Mouse (Mus musculus) megakaryocyte, adult 5-6 weeks (primary cell): ENCODE measurements around the gene Dlg2. TPM values are rescaled to one million over a fixed set of nuclear protein-coding genes. Genes with fewer than 3 reads are reported as not detected.

Source experiments
- ATAC-seq: 2 replicates; pipeline ENCODE4 v1.8.0; 2016; ENCODE audit warnings: mild to moderate bottlenecking, inconsistent platforms; ENCODE audit not compliant: poor library complexity, severe bottlenecking
- total RNA-seq, 2 experiments: library from RNA; stranded (forward) in 1 of 2; stranded (reverse) in 1 of 2; fragments of 153-499, 151-499 nt in 1 of 2; fragments of 221-1000, 200-1000 nt in 1 of 2; gene quantifications; 2 replicates each; pipeline versions ENCODE4 v1.2.3 to v1.2.4; 2015 to 2017

The Dlg2 gene
- total RNA-seq, 2 experiments from 2014 or later, result 0.33 TPM; not detected in 1

GRCm38 (mm10) chr7:92234476-92235202 is 1758.2 kb downstream of the Dlg2 start:
- ATAC-seq, result no peak

GRCm38 (mm10) chr7:92235541-92236031 is 1759.1 kb downstream of the Dlg2 start:
- no peak for ATAC-seq

- ATAC-seq, result no peak
Observed at GRCm38 (mm10) chr7:92240908-92241307, 1764.4 kb downstream of the Dlg2 start.

GRCm38 (mm10) chr7:92247594-92247993 is 1771.1 kb downstream of the Dlg2 start:
- no peak for ATAC-seq

DNA sequence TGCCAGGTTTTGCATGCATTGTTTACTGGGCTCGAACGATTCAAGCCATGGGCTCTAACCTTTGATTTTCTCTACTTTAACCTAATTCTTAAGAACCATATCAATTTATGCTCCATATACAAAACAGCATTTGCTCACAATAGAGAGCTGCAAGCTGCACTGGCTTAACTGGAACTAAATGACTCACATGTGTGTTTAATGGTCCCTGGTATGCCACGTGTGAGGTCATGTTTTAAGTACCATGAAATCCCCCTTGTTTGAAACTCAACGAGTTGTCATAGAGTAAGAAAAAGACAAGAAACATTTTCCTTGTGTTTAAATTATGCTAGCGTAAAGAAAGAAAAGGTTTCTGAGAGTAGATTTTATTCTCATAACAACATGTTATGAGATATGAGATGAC is 1772.1 kb downstream of the Dlg2 start:
- no peak for ATAC-seq

DNA sequence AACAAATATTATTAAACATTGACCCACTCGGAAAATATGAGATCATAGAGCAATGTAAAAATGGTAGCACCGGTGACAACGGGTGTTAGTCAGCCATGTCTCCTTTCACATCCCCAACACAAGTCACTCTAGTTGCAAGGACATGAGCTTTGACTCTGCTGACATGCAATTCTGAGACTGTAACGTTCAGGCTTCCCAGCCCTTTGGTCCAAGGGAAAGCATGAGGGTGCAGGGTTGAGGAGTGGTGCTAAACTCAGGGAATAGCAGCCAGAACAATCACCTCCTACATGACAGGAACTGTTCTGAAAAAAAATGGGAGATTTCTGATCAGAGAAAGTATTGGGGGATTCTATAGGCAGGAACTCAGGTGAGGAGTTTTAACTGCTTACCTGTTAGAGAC is 1781.7 kb downstream of the Dlg2 start:
- no peak for ATAC-seq

- no peak for ATAC-seq
Observed at GRCm38 (mm10) chr7:92258701-92259100, 1782.2 kb downstream of the Dlg2 start.

DNA sequence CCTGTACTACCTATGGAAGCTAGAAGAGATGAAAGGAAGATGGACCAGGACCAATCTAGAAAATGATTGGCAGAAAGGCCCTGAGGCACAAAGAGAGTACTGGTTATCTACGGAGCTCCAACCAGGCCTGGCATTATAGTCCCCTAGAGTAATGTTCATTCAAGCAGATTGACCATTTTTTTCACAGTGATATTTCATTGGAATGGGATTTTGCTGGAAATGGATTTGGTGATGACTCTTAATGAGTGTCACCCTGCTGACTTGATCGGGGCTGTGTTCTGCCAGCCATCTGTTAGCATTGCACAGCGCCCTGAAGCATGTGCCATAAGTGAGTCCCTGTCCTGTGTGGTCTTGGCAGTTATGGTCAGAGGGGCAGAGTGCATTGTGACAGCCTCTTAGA is 1787.9 kb downstream of the Dlg2 start:
- ATAC-seq, result no peak

DNA sequence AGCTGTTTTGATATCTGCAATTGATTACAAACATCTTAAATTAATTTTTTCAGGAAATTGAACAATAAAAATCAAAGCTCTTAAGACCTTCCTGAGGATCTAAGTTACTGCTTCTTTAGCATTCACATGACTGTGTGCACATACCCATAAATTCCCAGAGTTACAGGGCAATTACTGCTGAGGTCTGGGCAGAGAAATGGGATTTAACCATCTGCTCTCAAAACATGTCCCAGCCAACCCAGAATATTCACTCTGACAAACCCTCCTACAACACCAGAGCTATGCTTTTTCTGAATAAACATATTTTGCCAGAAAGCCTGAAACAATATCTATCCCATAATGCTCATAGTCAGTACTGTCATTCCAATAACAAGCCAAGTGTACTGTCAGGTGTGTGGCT is 1788.5 kb downstream of the Dlg2 start:
- ATAC-seq, result no peak

- no peak for ATAC-seq
Observed at GRCm38 (mm10) chr7:92275353-92275752, 1798.9 kb downstream of the Dlg2 start.

GRCm38 (mm10) chr7:92277629-92278028 is 1801.2 kb downstream of the Dlg2 start:
- no peak for ATAC-seq

DNA sequence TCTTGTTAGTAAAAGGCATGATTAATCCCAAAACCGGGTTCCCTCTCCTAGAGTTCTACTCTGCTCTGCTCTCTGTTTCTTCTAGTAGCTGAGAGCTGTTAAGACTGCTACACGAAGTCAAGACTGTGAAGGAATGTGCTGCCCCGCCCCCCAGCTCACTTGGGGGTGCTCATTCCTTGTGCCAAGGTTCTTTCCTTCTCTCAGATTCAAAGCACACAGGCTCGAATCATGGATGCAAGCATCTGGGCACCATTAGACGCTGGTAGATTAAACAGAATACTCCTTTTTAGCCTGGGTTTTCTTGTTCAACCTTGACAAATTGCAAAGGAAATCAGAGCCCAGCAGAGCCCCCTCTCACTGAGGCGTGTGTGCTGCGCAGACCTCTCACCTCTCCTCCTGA is 1804.5 kb downstream of the Dlg2 start:
- no peak for ATAC-seq

DNA sequence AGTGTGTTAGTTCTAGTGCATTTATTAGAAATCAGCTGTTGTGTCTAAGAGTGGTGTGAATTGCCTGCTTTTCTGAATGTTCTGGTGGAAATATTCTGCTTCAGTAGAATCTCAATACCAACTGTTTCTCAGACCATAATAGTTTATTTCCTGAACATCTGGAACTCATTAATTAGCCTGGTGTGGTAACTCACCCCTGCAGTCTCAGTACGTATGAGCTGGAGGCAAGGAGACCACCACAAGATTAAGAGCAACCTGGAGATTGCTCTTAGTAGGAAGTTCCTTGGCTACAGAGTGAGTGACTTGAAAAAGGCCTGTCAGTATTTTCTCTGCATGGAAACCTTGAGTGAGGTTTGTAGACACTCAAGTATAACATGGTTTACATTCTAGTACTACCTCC is 1810.6 kb downstream of the Dlg2 start:
- ATAC-seq, result no peak

DNA sequence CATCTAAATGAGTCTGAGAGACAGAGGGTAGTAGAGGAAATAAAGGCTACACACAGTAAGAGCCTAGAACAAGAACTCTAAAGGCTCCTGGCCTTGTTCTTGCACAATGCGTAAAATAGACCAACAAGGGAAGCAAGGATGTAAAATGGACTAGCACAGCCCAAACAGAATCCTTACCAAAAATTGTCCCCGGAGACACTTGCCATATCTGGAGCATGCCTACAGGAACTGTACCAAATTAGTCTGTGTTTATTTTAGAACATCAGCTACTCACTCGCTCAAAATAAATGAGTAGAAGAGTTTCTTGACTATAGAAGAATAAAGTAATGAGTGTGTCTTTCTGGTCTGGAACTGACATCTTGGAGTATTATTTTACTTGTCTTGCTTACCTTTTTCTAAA is 1812.3 kb downstream of the Dlg2 start:
- ATAC-seq, result no peak

- ATAC-seq, result no peak
Observed at GRCm38 (mm10) chr7:92292918-92293518, 1816.5 kb downstream of the Dlg2 start.

GRCm38 (mm10) chr7:92301046-92301445 is 1824.6 kb downstream of the Dlg2 start:
- no peak for ATAC-seq

- ATAC-seq, result no peak
Observed at GRCm38 (mm10) chr7:92307634-92308033, 1831.2 kb downstream of the Dlg2 start.

- no peak for ATAC-seq
Observed at GRCm38 (mm10) chr7:92308168-92308567, 1831.7 kb downstream of the Dlg2 start.

- ATAC-seq, result no peak
Observed at GRCm38 (mm10) chr7:92316389-92316788, 1839.9 kb downstream of the Dlg2 start.

GRCm38 (mm10) chr7:92319469-92319868 is 1843.0 kb downstream of the Dlg2 start:
- no peak for ATAC-seq

GRCm38 (mm10) chr7:92320181-92320580 is 1843.7 kb downstream of the Dlg2 start:
- no peak for ATAC-seq

- no peak for ATAC-seq
Observed at GRCm38 (mm10) chr7:92321786-92322185, 1845.3 kb downstream of the Dlg2 start.
